Mouse (Mus musculus) liver, postnatal 0 days (tissue): ENCODE results near the gene Pde1c. TPM values are rescaled to one million over a fixed set of nuclear protein-coding genes. Genes with fewer than 3 reads are reported as not detected.
A peak's percentile ranks its signal among the peaks of the same experiment; 100 is the strongest.

ENCODE experiments used
- ATAC-seq: fragments of 200-750 bp; cut with Nextera tagmentation; 2 replicates; pipeline ENCODE4 v1.8.0; 2017; ENCODE audit warnings: mild to moderate bottlenecking, moderate library complexity
- DNase-seq: peaks from one replicate; pipeline ENCODE4 v3.0.0-alpha.2; 2016
- H3K27ac ChIP-seq: fragments of 300-500 bp; sonication (generic); 2 replicates; pipeline ENCODE4 v1.5.1; 2014; ENCODE audit warnings: antibody characterized with exemption, moderate library complexity, mild to moderate bottlenecking, low read depth
- H3K27me3 ChIP-seq: fragments of 300-500 bp; sonication (generic); 2 replicates; pipeline ENCODE4 v1.6.1; 2014; ENCODE audit warnings: low read length, control low read depth, mixed read lengths; ENCODE audit not compliant: insufficient read depth
- H3K36me3 ChIP-seq: fragments of 300-500 bp; sonication (generic); replicated peaks from 2 replicates; pipeline ENCODE4 v1.6.1; 2014; ENCODE audit warnings: mild to moderate bottlenecking, control low read depth, low read length, moderate library complexity, mixed read lengths; ENCODE audit not compliant: insufficient read depth
- H3K4me1 ChIP-seq: fragments of 300-500 bp; sonication (generic); 2 replicates; pipeline ENCODE4 v1.6.1; 2014; ENCODE audit warnings: antibody characterized with exemption, mild to moderate bottlenecking, control low read depth; ENCODE audit not compliant: insufficient read depth
- H3K4me2 ChIP-seq: fragments of 300-500 bp; sonication (generic); 2 replicates; pipeline ENCODE4 v1.6.1; 2014; ENCODE audit warnings: low read depth, mild to moderate bottlenecking, low read length, moderate library complexity, mixed read lengths
- H3K4me3 ChIP-seq: fragments of 300-500 bp; sonication (generic); 2 replicates; pipeline ENCODE4 v1.5.1; 2014; ENCODE audit warnings: low read depth, low read length
- H3K9ac ChIP-seq: fragments of 300-500 bp; sonication (generic); replicated peaks from 2 replicates; pipeline ENCODE4 v1.6.1; 2014; ENCODE audit warnings: mild to moderate bottlenecking, moderate library complexity
- H3K9me3 ChIP-seq: fragments of 300-500 bp; sonication (generic); 2 replicates; pipeline ENCODE4 v1.6.1; 2016; ENCODE audit warnings: mild to moderate bottlenecking, control low read depth, low read length, mixed read lengths
- CTCF ChIP-seq: sonication (generic); IDR thresholded peaks from 2 replicates; pipeline ENCODE4 v1.5.1; 2016; ENCODE audit warnings: antibody characterized with exemption, low read depth
- EP300 ChIP-seq: IDR thresholded peaks from 2 replicates; pipeline ENCODE4 v1.6.1; 2016; ENCODE audit warnings: antibody characterized with exemption, low read depth, mild to moderate bottlenecking
- WGBS: fragments of 180-500 bp; shearing (Covaris S2); extraction: QIAGEN DNeasy Blood & Tissue Kit; methylation state at CpG from one replicate; pipeline ENCODE4 v1.1.7; 2014; ENCODE audit not compliant: insufficient replicate concordance; 5-methylcytosine and 5-hydroxymethylcytosine counted together
- polyA plus RNA-seq: library from polyadenylated mRNA; unstranded; fragments of >200 nt; fragmentation: Nextera tagmentation; extraction: Ambion mirVana; gene quantifications from 2 replicates; pipeline ENCODE4 v1.2.1, GENCODE M21; 2015

The Pde1c gene
- polyA plus RNA-seq, 1 experiment from 2014 or later = 0.39 TPM

DNA sequence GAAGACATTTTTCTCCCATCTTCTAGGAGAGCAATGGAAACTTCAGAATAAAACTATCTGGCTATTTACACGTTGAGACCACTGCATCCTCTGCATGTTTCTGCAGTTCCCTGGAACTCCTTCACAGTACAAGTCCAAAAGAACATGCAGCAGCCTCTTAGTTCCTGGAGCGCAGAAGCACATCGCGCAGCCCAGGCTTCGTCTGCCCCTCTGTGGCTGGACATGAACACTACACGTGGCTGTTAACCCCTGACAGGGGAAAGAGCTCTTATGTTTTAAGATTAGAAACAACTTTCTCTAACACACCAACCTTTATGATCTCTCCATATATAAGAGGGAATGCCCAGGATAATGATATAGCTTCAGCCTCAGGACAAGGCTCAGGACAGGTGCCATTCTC lies 92.3 kb downstream of the Pde1c start:
- TF ChIP-seq CTCF = peak; percentile 69
- TF ChIP-seq EP300 = no peak
- H3K9me3 ChIP-seq = no peaks in the 10 kb centered on the region
- no peak overlapping the region for H3K4me3 ChIP-seq
- H3K27ac ChIP-seq = no peak overlapping the region
- peak; percentile 21 for DNase-seq
- no peak overlapping the region for H3K4me2 ChIP-seq
- H3K27me3 ChIP-seq = no peaks in the 10 kb centered on the region
- ATAC-seq = no peak
- H3K9ac ChIP-seq = no peak overlapping the region
- H3K36me3 ChIP-seq = no peaks in the 10 kb centered on the region
- WGBS = 30% methylated on average over 6 of the region's 6 CpGs
- H3K4me1 ChIP-seq = no peaks in the 10 kb centered on the region

DNA sequence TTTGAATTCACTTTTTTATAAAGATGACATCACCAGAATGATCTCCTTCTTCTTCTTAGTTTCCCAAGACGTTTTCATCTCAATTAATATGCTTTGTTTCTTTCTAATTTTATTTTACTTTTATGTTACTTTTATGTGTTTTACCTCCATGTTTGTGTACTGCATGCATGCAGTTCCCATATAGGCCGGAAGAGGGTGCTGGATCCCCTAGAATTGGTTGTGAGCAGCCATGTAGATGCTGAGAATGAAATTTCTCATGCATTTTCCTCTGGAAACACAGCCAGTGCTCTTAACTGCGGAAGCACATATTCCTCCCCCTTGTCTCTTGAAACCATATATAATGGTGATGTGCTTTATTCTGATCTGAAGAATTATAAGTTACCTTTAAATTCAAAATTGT lies 110.8 kb downstream of the Pde1c start:
- TF ChIP-seq EP300 (no peak), CTCF (peak; percentile 51)
- DNase-seq = peak; percentile 24
- H3K9me3 ChIP-seq = no peaks in the 10 kb centered on the region
- H3K27me3 ChIP-seq = no peaks in the 10 kb centered on the region
- ATAC-seq = no peak
- H3K36me3 ChIP-seq = no peaks in the 10 kb centered on the region
- H3K9ac ChIP-seq = no peak overlapping the region
- no peak overlapping the region for H3K27ac ChIP-seq
- 39% methylated on average over 3 of the region's 3 CpGs for WGBS
- no peaks in the 10 kb centered on the region for H3K4me1 ChIP-seq
- no peak overlapping the region for H3K4me3 ChIP-seq
- no peak overlapping the region for H3K4me2 ChIP-seq

DNA sequence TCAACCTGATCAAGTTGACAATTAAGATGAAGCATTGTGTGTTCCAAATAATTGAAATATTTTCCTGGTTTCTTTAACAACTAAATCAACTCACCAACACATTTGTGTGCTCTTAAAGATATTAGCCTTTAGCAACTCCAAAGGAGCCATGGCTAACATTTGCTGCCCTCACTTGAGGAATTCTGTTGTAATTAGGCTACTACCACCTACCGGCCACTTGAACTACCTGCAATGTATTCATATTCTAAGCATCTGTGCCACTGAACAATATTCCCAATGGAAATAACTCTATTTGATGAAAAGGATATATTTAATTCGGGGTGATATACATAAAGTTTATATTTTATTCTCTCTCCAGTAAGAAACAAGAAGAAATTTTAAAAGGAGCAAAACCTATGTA lies 121.0 kb downstream of the Pde1c start:
- DNase-seq (no peak), ATAC-seq (no peak)
- no peak overlapping the region for H3K4me3 ChIP-seq
- 34% methylated on average over 2 of the region's 2 CpGs for WGBS
- no peak overlapping the region for H3K27ac ChIP-seq
- H3K36me3 ChIP-seq = no peaks in the 10 kb centered on the region
- no peaks in the 10 kb centered on the region for H3K27me3 ChIP-seq
- H3K9me3 ChIP-seq = no peaks in the 10 kb centered on the region
- TF ChIP-seq EP300 (no peak), CTCF (peak; percentile 59)
- H3K4me1 ChIP-seq = no peaks in the 10 kb centered on the region
- H3K9ac ChIP-seq = no peak overlapping the region
- no peak overlapping the region for H3K4me2 ChIP-seq

DNA sequence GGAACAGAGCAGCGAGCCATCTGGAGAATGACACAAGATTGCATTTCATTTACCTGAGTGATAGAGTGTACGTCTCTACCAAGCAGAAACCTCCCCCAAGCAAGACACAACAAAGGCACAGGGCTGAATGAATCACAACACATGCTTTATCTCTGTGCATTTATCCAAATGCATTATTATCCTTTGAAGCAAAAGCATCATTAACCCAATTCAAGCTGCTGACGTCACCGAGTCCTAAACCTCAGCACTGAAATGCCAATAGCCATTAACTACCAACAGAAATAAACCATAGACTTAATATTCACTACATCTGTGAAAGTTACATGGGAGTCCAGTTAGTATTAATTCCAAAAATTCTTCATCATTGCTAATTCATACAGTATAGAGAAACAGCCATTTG lies 127.4 kb downstream of the Pde1c start:
- 80% methylated on average over 4 of the region's 4 CpGs for WGBS
- H3K4me3 ChIP-seq = no peak overlapping the region

DNA sequence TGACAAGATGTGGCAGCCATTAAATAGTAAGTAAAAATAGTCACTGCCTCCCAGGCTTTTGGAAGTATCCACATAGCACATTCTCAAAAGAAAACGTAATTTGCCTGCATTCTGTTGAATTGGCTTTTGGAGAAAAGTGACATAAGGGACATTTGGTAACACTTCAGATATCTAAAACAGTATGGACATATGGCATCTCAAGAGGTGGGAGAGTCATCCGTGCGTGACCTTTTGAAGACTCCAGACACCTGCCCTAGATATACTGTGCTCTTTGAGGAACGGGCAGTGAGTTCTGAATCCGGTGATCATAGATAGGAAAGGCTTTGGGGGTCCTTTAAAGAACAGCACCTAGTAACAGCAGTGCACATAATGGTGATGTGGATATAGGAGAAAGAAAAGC lies 143.1 kb downstream of the Pde1c start:
- H3K4me3 ChIP-seq = no peak overlapping the region
- 83% methylated on average over 5 of the region's 5 CpGs for WGBS
- TF ChIP-seq EP300 (no peak), CTCF (no peak)

More for the DNA sequence above, 127.4 kb downstream of the Pde1c start:
- H3K9me3 ChIP-seq = no peaks in the 10 kb centered on the region
- no peaks in the 10 kb centered on the region for H3K27me3 ChIP-seq
- H3K9ac ChIP-seq = no peak overlapping the region
- TF ChIP-seq EP300 (no peak), CTCF (no peak)
- no peaks in the 10 kb centered on the region for H3K36me3 ChIP-seq
- no peak for ATAC-seq
- DNase-seq = no peak
- H3K4me2 ChIP-seq = no peak overlapping the region
- no peaks in the 10 kb centered on the region for H3K4me1 ChIP-seq
- no peak overlapping the region for H3K27ac ChIP-seq

DNA sequence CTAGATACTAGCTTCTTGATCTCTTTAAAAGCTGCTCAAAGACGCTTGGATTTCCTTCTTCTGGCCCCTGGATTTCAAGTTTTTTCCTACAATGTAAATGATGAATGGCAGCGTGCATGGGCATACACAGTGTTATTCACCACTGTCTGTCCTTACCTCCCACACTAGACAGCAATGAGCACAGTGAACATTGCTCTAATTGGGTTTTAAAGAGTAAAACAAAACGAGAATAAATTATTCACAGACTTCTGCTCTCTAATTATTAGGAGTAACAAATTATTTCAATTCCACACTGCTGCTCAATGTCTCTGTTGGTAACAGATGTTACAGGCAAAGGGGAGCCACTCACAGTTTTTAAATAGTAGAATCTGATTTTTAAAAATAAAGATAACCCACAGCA lies 146.0 kb downstream of the Pde1c start:
- Histone ChIP-seq H3K27ac (no peak overlapping the region), H3K4me2 (no peak overlapping the region), H3K9ac (no peak overlapping the region), H3K4me3 (no peak overlapping the region), H3K4me1 (no peaks in the 10 kb centered on the region), H3K36me3 (no peaks in the 10 kb centered on the region), H3K9me3 (no peaks in the 10 kb centered on the region), H3K27me3 (no peaks in the 10 kb centered on the region)
- DNase-seq (no peak), ATAC-seq (no peak)
- TF ChIP-seq CTCF (no peak), EP300 (no peak)
- 59% methylated on average over 3 of the region's 3 CpGs for WGBS

More for the DNA sequence above, 143.1 kb downstream of the Pde1c start:
- no peaks in the 10 kb centered on the region for H3K36me3 ChIP-seq
- H3K9ac ChIP-seq = no peak overlapping the region
- no peak for ATAC-seq
- no peak for DNase-seq
- no peaks in the 10 kb centered on the region for H3K4me1 ChIP-seq
- no peaks in the 10 kb centered on the region for H3K27me3 ChIP-seq
- no peak overlapping the region for H3K27ac ChIP-seq
- H3K4me2 ChIP-seq = no peak overlapping the region
- no peaks in the 10 kb centered on the region for H3K9me3 ChIP-seq

DNA sequence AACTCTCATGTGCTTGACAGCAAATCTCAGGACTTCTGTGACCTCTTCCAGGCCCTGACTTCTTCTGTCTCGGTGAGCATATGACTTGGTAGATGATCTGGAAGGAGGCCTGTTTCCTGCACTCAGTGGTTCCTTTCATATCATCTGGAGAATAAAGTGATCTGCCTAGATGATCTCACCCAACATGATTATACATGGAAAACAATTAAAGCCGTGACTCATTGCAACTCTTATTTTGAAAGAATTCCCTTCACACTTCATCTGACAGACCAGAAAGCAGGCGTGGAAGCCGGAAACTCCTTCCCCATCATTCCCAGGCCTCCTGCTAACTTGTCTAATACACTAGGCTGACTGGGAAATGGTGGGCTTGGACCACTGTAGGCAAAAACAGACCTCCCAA lies 152.7 kb downstream of the Pde1c start:
- Histone ChIP-seq H3K4me1 (no peaks in the 10 kb centered on the region), H3K27ac (no peak overlapping the region), H3K9me3 (no peaks in the 10 kb centered on the region), H3K4me2 (no peak overlapping the region), H3K27me3 (no peaks in the 10 kb centered on the region), H3K9ac (no peak overlapping the region), H3K4me3 (no peak overlapping the region), H3K36me3 (no peaks in the 10 kb centered on the region)
- DNase-seq = no peak
- WGBS = 67% methylated on average over 4 of the region's 4 CpGs
- no peak for ATAC-seq
- TF ChIP-seq EP300 (no peak), CTCF (no peak)
